Mouse (Mus musculus) E14TG2a.4 (cell line): ENCODE measurements around the gene Treml4.

ENCODE experiments used
- H3K27me3 ChIP-seq: 2 replicates; pipeline ENCODE4 v1.6.1; 2014; ENCODE audit warnings: low read length, control low read depth; ENCODE audit not compliant: insufficient read depth
- H3K36me3 ChIP-seq: 2 replicates; pipeline ENCODE4 v1.6.1; 2014; ENCODE audit warnings: low read length, control low read depth; ENCODE audit not compliant: insufficient read depth
- H3K4me1 ChIP-seq: replicated peaks from 2 replicates; pipeline ENCODE4 v1.6.1; 2014; ENCODE audit warnings: low read depth, low read length, control low read depth
- H3K4me3 ChIP-seq: replicated peaks from 2 replicates; pipeline ENCODE4 v1.5.1; 2014; ENCODE audit warnings: mild to moderate bottlenecking, low read length
- H3K9me3 ChIP-seq: 2 replicates; pipeline ENCODE4 v1.6.1; 2014; ENCODE audit warnings: low read length, control low read depth
- CTCF ChIP-seq: conservative IDR thresholded peaks from 2 replicates; pipeline ENCODE4 v1.5.1; 2014; ENCODE audit warnings: low read length
- NANOG ChIP-seq: IDR thresholded peaks from 2 replicates; pipeline ENCODE4 v1.6.1; 2014; ENCODE audit warnings: borderline replicate concordance, low read length, mixed read lengths
- POU5F1 ChIP-seq: IDR thresholded peaks from 2 replicates; pipeline ENCODE4 v1.6.1; 2014; ENCODE audit warnings: low read length, borderline replicate concordance

Treml4 gene

DNA sequence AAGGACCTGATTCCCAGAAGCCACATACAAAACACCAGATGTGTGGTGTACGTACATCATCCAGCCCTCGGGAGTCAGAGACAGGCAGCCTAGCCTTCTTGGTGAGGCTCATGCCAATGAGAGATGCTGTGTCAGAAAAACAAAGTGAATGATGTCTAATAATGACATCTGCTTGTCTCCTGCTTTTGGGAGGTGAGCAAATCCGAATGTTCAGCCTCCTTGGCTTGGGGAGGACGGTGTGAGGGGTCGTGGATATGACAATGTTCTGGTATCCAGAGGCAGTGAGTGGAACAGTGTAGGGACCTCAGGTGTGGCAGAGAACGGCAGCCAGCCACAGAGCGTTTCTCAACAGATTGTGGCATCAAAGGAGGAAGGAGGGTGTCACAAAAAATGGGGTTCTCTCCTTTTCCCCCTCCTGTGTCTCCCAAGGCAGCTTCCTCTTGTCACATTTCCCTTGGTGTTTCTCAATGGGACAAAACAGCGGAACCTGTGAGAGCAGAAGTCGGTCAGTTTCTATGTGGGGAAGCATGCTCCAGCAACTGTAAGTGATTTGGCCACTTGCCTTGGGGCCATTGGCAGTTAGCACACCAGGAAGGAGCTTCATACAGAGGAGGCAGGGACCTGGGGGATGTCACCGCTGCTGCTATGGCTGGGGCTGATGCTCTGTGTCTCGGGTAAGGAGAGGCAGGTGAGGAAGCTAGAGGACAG, 16.7 kb upstream of the Treml4 start, which contains the start of gene Trem3:
Trem3 (plus strand) TSS at position 557 of the 708 bp plus-strand sequence.
- no peaks in the 10 kb centered on the region for H3K9me3 ChIP-seq
- H3K4me3 ChIP-seq, result no peak within 1 kb of the TSS
- no peak for TF ChIP-seq POU5F1
- no peak for TF ChIP-seq CTCF
- TF ChIP-seq NANOG, result no peak
- no peaks in the 10 kb centered on the region for H3K4me1 ChIP-seq
- no peaks in the 10 kb centered on the region for H3K36me3 ChIP-seq
- peaks cover 4% of the 10 kb centered on the region; the same call in 1 of the 2 replicates for H3K27me3 ChIP-seq

DNA sequence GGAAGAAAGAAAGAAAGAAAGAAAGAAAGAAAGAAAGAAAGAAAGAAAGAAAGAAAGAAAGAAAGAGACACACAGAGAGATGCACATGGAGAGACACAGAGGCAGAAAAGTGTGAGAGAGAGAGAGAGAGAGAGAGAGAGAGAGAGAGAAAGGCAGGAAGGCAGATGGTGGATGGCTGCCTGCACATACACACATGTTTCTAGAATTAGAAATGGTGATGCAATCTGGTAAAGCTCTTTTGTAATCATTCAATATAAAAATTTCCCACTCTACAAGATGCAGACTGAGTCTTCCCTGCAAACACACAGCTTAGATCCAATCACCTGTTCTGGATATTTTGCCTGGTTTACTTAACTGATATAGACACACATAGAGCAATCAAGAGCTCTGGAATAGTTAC, 15.1 kb upstream of the Treml4 start:
- Histone ChIP-seq H3K4me1 (no peaks in the 10 kb centered on the region), H3K27me3 (peaks cover 12% of the 10 kb centered on the region), H3K36me3 (no peaks in the 10 kb centered on the region), H3K9me3 (no peaks in the 10 kb centered on the region), H3K4me3 (no peak overlapping the region)
- no peak for TF ChIP-seq NANOG
- TF ChIP-seq POU5F1, result no peak
- TF ChIP-seq CTCF, result no peak

DNA sequence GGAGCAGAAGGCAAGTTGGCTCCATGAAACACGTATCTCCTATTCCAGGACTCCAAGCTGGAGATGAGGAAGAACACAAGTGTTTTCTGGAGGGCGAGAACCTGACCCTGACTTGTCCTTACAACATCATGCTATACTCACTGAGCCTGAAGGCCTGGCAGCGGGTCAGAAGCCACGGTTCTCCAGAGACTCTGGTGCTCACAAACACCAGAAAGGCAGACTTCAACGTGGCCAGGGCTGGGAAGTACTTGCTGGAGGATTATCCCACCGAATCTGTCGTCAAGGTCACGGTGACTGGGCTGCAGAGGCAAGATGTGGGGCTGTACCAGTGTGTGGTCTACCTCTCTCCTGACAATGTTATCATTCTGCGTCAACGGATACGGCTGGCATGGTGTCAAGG, 14.6 kb upstream of the Treml4 start:
- no peaks in the 10 kb centered on the region for H3K9me3 ChIP-seq
- H3K4me3 ChIP-seq, result no peak overlapping the region
- H3K27me3 ChIP-seq, result peaks cover 12% of the 10 kb centered on the region
- no peaks in the 10 kb centered on the region for H3K4me1 ChIP-seq
- no peaks in the 10 kb centered on the region for H3K36me3 ChIP-seq
- TF ChIP-seq POU5F1, result no peak
- TF ChIP-seq CTCF, result no peak
- no peak for TF ChIP-seq NANOG

DNA sequence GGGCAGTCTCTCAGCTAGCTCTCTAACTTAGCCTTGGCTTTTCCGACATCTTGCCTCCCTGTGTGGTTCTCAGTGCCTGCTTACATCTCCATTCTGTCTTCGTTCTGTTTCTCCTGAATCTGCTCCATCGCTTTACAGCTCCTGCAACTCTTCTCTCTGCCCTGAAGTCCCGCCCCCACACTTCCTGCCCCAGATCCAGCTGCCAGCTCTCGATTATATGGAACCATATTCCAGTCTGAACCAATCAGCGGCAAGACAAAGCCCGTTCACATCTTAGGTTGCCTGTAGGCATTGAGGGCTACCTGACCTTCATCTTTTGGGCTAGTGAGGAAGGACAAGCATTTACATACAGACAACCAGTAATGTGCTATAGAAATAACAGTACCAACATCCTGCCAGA, 13.5 kb upstream of the Treml4 start:
- Histone ChIP-seq H3K27me3 (peaks cover 14% of the 10 kb centered on the region), H3K36me3 (no peaks in the 10 kb centered on the region), H3K4me1 (no peaks in the 10 kb centered on the region), H3K4me3 (no peak overlapping the region), H3K9me3 (no peaks in the 10 kb centered on the region)
- TF ChIP-seq CTCF (no peak), NANOG (no peak), POU5F1 (no peak)

DNA sequence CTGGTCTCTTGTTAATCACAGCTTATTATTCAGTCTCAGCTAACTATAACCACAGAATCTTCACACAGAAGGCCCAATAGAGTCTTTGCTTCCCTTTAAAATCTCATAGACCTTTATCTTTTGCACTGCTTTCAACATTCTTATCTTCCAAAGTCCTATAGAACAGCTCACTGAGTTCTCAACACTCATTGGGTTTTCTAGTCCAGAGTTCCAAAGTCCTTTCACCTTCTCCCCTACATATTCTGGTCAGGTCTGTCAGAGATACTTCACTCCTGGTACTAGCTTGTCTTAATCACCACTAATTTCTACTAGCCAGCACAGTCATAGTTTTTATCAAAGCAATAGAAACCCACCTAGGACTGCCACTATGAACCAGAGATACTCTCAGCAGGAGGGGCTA, 7.5 kb upstream of the Treml4 start:
- Histone ChIP-seq H3K9me3 (peaks cover 15% of the 10 kb centered on the region), H3K4me3 (no peak overlapping the region), H3K27me3 (peaks cover 14% of the 10 kb centered on the region), H3K36me3 (no peaks in the 10 kb centered on the region), H3K4me1 (no peaks in the 10 kb centered on the region)
- TF ChIP-seq NANOG, result no peak
- TF ChIP-seq CTCF, result no peak
- no peak for TF ChIP-seq POU5F1

DNA sequence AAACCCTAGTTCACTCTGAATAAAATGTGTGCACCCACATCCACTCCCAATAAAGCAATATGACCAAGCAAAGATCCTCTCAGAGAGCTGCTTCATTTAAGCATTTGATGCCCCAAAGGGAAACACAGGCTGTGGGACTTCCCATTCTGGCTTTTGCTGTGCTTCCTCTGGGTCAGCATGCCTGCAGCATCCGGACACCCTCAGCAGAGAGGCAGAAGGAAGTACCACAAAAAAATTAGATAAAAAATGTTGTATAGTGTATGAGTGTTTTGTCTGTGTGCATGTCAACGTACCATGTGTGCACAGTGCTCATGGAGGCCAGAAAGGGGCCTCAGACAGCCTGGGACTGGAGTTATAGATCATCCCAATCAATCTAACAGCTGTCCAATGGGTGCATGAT, 2.2 kb upstream of the Treml4 start:
- TF ChIP-seq NANOG (no peak), POU5F1 (no peak), CTCF (no peak)
- H3K27me3 ChIP-seq, result no peaks in the 10 kb centered on the region
- no peaks in the 10 kb centered on the region for H3K36me3 ChIP-seq
- H3K4me3 ChIP-seq, result no peak overlapping the region
- no peaks in the 10 kb centered on the region for H3K4me1 ChIP-seq
- peaks cover 15% of the 10 kb centered on the region for H3K9me3 ChIP-seq

DNA sequence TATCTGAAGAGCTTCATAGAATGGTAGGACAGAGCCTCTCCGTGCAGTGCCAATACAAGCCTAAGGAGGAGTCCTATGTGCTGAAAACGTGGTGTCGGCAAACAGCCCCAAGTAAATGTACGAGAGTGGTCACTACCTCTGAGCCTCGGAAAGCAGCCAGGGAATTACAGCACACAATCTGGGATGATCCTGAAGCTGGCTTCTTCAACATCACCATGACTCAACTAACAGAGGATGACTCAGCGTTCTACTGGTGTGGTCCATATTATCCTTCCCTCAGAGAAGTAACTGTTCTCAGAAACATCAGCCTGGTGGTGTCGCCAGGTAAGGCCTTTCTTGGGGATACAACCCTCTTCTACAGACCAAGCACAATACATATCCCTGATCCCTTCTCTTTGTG, 567 bp downstream of the Treml4 start:
- peaks cover 4% of the 10 kb centered on the region for H3K9me3 ChIP-seq
- no peaks in the 10 kb centered on the region for H3K4me1 ChIP-seq
- H3K4me3 ChIP-seq, result no peak overlapping the region
- TF ChIP-seq NANOG (no peak), CTCF (no peak), POU5F1 (no peak)
- no peaks in the 10 kb centered on the region for H3K36me3 ChIP-seq
- H3K27me3 ChIP-seq, result no peaks in the 10 kb centered on the region

DNA sequence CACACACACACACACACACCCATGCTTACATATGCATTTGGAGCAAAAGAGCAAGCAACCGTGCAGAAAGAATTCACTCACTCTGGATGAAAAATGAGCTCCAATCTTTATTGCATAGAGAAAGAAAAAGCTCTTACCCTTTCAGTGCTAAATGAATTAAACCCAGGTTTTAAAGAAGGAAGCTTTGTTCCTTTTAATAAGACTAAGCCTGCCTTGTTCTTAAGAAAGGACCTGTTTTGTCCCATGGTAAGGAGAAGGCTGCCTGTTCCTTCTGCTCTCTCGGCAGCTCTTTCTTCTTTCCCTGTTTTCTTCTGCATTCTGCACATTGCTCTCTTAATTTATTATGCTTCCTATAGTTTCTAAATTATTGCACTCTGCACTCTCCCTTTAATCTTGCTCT, 2.0 kb downstream of the Treml4 start:
- Histone ChIP-seq H3K36me3 (no peaks in the 10 kb centered on the region), H3K4me3 (no peak overlapping the region), H3K4me1 (no peaks in the 10 kb centered on the region), H3K27me3 (no peaks in the 10 kb centered on the region), H3K9me3 (no peaks in the 10 kb centered on the region)
- no peak for TF ChIP-seq CTCF
- TF ChIP-seq POU5F1, result no peak
- no peak for TF ChIP-seq NANOG
